Mouse (Mus musculus): ENCODE measurements around the gene Npas4.
"Not testable (repeated sequence)": the region's sequence is repeated elsewhere in the genome, so short reads cannot be mapped to it uniquely, and the experiment has no call there.

Npas4 gene

DNA sequence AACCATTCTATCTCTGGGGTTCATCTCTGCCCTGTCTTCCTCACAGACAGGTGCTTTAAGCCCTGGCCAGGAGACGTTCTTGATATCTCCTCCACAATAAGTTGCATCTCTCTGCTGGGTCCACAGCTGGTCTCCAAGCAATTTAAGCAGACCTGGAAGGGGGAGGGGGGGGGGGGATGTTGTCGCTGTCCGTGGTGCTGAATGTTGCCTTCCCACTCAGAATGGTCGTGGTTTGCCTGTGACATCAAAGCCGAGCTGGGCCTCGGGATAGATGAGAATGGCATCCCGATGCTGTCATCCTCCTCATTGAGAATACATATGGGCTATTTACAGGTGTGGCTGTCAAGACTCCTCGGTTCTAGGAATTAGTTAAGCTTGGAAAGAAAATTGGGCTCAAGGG is 2.3 kb upstream of the Npas4 start:
- DNase-seq, result no peak

DNA sequence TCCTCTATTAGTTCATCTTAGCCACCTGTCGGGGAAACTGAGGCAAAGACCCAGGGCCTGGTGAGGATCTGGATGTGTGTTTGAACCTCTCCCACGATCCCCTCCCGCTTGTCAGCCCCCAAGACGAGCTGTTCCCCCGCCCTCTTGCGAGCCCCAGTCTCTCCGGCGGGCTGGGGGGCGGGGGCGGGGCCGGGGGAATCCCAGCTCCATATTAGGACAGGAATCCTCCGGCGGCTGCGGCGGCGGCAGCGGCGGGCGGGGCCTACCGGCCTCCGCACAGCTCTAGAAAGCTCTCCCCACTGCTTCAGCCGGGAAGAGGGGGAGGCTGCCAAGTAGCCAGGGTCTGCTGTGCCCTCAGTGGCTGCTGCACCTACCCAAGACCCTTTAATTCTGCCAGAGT is 600 bp upstream of the Npas4 start:
- DNase-seq, result peak; percentile 65

DNA sequence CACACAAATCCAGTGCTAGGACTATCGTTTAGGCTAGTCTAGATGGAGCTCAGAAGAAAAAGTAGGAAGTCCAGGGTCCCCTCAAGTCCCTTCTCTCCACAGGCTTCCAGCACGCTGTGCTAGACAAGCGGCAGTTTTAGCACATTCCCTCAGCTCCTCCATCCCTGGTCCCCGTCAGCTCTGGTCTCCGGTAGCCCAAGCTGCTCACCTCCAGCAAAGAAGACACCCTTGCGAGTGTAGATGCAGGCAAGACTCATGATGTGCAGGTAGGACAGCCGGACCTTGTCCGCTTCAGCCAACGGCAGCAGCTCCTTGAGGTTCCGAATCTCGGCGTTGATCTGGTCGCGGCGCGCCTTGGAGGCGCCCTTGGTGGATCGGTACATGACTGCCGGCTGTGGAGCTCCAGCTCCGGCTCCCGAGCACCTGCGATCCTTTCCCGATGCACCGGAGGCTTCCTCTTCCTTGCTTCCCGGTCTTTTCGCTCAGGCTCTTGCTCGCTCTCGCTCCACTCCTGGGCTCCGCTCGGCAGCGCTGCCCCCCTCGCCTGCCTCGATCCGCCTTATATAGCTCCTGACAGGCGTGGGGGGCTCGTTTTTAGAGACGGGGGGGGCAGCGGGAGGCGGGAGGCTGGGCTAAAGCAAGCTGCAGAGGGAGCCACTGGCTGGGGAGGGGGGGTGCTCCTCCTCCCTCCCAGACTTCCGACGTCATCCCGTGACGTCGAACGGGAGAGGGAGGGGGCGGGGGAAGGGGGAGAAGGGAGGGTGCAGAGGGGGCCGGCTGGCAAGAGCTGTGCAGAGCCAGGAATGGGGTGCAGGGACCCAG is 471 bp downstream of the Npas4 start:
- DNase-seq, result peak; percentile 86

DNA sequence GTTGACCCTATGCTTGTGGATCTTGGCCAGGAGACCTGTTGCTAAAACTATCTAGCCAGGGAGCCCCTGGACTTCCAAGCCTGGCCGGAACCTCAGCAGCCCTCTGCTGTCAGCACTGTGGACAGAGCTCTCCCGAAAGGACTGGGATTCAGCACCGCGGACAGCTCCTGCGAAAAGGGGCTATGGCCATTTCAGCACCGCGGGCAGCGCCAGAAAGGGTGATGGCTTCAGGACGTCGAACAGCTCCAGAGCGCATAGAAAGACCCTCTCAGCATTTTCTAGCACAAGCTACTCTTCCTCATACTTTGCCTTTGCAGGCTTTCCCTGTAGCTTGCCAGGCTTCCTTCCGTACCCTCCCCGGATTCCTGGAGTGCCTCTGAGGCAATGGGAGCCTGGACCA is 1.1 kb downstream of the Npas4 start:
- no peak for DNase-seq

DNA sequence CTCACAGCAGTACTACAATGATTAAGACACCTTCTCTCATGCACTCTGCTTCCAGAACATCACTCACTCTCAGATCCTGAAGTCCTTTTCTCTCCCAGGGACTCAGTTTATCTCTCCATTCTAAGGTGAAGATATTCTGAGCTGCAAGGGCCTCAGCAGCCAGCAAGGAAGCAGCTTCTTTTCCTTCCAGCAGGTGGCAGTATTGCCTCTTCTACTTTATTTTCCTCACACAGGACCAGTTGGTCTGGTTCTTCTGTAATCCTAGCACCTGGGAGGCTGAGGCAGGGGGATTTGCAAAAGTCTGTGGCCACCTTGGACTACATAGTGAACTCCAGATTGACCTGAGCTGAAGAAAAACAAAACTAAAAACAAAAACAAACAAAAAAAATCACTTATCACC is 8.3 kb downstream of the Npas4 start:
- no peak for DNase-seq

DNA sequence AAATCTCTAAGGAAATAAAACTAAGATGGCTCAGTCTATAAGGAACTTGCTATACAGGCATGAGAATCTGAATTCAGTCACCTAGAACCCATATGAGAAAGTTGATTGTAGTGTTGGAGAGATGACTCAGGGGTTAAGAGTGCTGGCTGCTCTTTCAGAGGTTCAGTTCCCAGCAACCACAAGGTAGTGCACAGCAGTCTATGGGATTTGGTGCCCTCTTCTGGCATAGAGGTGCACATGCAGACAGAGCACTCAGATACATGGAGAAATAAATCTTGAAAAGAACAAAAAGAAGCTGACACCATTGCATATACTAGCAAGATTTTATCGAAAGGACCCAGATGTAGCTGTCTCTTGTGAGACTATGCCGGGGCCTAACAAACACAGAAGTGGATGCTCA is 21.9 kb downstream of the Npas4 start:
- no peak for DNase-seq

DNA sequence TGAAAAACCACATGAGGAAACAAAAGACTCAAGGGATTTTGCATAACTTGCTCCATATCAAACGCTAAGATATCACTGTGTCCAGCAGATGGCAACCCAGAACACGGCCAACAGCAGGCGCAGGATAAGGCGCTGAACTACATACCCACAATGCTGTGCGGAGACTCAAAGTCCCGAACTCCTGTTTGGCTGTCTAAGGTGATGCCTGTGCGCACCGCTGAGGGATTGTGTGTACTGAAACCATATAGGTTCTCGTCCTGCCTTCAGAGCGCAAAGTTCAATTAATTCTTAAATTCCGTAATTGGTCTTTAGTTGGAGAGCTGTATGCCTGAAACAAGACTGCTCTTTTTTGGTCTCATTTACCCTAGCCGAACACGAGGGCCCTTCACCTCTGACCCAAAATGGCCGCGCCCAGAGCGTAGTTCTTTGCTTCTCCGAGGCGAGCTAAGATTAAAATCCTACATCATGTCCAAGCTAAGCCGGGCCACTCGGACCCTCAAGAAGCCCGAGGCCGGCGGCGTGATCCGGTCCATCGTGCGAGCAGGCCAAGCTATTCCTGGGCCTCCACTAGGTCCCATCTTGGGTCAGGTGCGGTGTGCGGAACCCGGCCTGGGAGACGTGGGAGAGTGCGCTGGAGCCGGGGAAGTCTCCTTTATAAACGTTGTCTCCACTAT is 28.1 kb downstream of the Npas4 start, which contains the start of gene Mrpl11:
Gene Mrpl11, plus strand, starts transcription at position 220 of the 674 bp plus-strand sequence.
- DNase-seq, result peak; percentile 87

DNA sequence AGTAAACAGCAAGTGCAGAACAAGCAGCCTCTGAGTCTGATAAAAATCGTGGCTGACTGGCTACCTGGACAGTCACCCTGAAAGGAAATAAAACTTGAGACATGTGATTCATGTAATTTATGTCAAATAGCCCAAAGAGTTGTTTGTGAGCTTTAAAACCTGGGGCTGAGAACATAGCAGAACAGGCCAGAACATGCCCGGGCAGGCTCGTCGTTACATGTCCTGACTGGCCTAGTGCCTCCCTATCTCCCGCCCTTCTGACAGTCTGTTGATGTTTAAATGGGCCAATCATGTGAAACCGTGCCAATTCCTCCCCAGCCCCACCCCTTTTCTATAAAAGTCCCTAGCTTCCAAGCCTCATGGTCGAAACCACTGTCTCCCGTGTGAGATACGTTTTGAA is 41.5 kb downstream of the Npas4 start:
- not testable (repeated sequence) for DNase-seq

DNA sequence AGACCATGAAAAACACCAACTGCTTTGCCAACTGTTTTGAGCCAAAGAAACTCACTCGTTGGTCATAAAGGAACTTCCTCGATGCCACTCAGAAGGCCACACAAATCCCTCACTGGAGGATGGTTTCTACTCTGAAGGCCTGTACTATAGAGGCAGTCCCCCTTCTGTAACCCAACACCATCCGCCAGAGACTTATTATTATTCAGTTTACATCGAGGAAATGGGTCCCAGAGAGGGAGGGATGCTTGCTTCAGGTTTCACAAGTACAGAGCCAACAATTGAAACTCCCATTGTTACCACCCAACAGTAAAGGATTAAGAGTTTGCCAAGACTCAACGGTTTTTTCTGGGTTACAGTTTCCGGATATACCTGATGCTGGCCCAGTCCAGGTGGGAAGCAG is 44.6 kb downstream of the Npas4 start:
- no peak for DNase-seq

DNA sequence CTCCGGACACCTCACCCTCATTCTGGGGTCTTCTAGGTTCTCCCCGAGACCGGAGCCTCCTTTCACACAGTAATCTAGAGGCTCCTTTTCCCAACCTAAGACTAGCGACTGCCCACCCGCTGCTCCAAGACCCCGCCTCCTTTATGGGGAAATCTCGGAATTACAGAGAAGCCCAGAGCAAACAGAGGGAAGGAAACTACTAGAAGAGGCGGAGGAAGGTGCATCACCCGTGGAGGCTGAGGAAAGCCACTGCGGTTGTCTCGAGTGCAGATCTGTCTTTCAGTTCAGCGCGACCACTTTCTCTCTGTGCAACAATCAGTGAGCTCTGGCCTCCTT is 46.9 kb downstream of the Npas4 start:
- DNase-seq, result no peak

DNA sequence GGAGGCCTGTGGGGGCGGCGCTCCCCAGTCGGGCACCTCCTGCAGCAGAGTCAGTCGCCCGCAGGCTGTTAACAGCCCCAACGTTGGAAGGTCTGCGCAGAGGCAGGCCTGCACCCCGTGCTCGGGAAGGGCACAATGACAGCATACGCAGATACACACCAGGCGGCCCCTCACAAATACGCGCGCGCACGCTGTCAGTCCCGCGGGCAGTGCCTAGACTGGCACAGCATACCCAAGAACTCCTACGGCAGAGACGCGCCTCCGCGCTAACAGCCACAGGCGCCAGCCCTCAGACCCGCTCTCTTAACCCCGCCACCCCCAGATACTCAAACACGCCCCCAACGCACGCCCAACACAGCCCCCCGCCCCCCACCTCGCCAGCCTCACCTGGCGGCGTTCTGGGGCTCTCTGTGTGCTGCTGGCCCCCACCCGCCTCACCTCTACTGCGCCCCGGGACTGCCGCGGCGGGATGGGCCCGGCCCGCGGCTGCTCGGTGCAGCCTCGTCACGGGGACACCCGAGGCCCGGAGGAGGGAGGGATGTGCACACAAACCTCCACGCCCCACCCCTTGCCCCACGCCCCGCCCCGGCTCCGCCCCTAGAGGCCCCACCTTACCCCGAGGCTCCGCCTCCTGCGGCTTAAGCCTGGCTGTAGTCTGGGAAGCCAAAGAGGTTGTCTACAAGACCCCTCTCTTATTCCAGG is 47.4 kb downstream of the Npas4 start, which contains the start of gene Peli3:
Gene Peli3, minus strand, starts transcription at position 577 of the 702 bp plus-strand sequence.
- peak; percentile 82 for DNase-seq

DNA sequence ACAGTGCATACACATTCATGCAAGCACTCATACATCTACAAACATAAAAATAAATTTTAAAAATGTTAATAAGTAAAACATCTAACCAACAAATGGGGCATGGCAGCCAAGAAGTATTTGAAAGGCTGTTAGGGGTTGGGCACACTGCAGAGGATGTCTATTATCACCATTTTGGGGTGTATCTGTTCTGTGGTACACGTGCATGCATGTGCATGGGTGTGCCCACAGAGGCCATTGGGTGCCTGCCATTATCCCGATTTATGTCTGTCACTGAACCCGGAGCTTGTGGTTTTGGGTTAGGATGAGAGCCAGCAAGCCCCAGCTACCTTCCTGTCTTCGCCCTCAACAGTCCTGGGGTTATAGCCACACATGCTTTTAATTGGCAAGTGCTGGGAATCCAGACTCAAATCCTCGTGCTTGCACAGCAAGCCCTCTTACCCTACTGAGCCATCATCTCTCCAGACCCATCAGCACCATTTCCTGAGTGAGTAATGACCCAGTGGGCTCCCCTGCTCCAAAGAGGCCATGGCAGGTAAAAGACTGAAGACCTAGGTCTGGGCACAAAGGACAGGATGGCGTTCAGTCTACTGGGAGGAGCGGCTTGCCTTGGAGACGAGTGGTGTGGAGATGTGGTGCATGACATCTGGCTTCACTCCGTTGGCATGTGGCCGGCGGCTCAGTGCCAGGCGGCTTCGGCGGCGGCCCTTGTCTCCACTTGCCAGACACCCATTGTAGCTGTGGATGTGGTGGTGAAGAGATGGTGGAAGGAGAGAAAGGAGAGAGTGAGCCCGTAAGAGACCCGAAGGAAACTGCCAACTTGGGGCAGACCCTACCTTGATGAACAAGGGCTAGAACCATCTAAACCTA is 52.4 kb downstream of the Npas4 start:
- no peak for DNase-seq

DNA sequence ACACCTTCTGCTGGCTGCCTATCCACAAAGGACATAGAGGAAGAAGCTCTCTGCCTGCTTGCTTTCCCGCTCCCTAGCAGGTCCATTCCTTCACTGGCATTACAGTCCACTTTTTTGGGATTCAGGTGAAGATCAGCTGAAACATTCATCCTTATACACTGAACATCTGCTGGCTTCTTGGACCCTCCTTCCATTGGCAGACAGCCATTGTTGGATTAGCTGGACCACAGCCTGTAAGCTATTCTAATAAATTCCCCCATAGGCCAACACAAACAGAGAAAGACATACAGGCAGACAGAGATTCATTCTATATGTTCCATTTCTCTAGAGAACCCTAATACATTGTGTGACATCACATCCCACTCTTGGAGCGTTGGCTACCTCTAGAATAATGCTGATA is 53.2 kb downstream of the Npas4 start:
- DNase-seq, result no peak
